Mouse (Mus musculus) midbrain, embryonic 12.5 days (tissue): ENCODE measurements at regions not wholly inside any gene's neighbourhood (a gene's known extent, or its start where the extent isn't known, plus 50 kb on each side); places are given as distances from the start of the nearest gene placed in this dataset.

Experiments used
- ATAC-seq: fragments of 200-750 bp; cut with Nextera tagmentation; 2 replicates; pipeline ENCODE4 v1.8.0; 2017; ENCODE audit warnings: low read depth, moderate TSS enrichment, moderate library complexity; ENCODE audit not compliant: low FRiP score
- H3K27ac ChIP-seq: fragments of 300-500 bp; sonication (generic); replicated peaks from 2 replicates; pipeline ENCODE4 v1.5.1; 2016; ENCODE audit warnings: mild to moderate bottlenecking
- H3K27me3 ChIP-seq: fragments of 300-500 bp; sonication (generic); 2 replicates; pipeline ENCODE4 v1.6.1; 2016; ENCODE audit warnings: mild to moderate bottlenecking
- H3K36me3 ChIP-seq: fragments of 300-500 bp; sonication (generic); 2 replicates; pipeline ENCODE4 v1.6.1; 2016
- H3K4me1 ChIP-seq: fragments of 300-500 bp; sonication (generic); 2 replicates; pipeline ENCODE4 v1.6.1; 2016
- H3K4me2 ChIP-seq: fragments of 300-500 bp; sonication (generic); replicated peaks from 2 replicates; pipeline ENCODE4 v1.6.1; 2016; ENCODE audit warnings: mild to moderate bottlenecking, moderate library complexity
- H3K4me3 ChIP-seq: fragments of 300-500 bp; sonication (generic); 2 replicates; pipeline ENCODE4 v1.5.1; 2016; ENCODE audit warnings: mild to moderate bottlenecking
- H3K9ac ChIP-seq: fragments of 300-500 bp; sonication (generic); replicated peaks from 2 replicates; pipeline ENCODE4 v1.6.1; 2016; ENCODE audit warnings: mild to moderate bottlenecking, moderate library complexity
- H3K9me3 ChIP-seq: fragments of 300-500 bp; sonication (generic); 2 replicates; pipeline ENCODE4 v1.6.1; 2016; ENCODE audit warnings: mild to moderate bottlenecking
- WGBS: fragments of 180-500 bp; shearing (Covaris S2); methylation state at CpG from one replicate; pipeline ENCODE4 v1.1.7; 2016; 5-methylcytosine and 5-hydroxymethylcytosine counted together

DNA sequence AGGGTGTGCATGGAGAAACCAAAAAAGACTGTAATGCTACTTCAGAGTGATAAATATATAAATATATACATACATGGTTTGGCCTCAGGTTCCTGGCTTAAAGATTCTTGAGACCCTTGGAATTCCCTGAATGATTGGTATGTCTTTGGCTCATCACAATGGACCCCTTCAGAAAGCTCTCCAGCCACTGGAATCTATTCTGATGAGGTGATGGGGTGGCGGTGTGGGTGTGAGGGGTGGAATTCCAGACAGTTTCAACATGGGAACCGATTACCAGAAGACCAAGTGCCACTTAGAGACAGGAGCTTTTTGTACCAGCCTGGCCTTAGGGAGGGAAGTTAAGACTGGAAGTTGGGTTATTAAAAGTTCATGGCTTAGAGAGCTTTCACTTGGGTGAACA lies 190.1 kb downstream of the Galc start:
- Histone ChIP-seq H3K36me3 (no peaks in the 10 kb centered on the region), H3K27me3 (no peaks in the 10 kb centered on the region), H3K9ac (no peak overlapping the region), H3K4me1 (no peaks in the 10 kb centered on the region), H3K4me2 (no peak overlapping the region), H3K27ac (no peak overlapping the region), H3K4me3 (no peak overlapping the region), H3K9me3 (no peaks in the 10 kb centered on the region)
- 76% methylated on average over 2 of the region's 2 CpGs for WGBS
- ATAC-seq: no peak

DNA sequence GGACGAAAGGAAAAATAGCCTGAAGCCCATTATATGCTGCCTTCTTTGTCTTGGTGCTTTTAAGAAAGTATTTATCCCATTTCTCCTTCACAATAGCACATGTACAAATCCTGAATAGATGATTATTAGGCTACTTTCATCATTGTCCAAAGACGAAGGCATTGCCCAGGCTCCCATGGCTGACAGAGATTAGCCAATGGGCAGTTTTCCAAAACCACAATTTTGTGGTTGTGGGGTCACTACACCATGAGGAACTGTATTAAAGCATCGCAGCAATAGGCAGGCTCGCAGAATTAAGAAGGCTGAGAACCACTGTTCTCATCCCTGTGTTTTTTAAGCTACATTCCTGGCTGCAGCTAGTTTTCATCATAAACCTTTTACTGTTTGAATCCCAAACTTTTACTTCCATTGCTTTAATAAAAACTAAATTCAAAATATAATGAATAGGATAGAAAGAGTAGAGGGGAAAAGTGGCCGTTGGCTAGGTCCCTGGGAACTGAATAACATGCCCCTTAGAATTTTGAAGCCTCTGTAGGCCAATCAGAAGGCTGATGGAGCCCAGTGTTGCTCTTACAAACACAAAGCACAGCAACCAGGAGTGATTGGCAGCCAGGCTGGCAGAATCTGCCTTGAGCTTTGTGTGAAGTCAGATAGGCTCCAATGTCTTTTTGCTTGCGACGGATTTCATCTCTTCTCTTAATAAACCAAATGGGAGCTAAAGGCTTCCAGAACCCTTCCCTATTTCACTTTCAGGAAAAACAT lies 199.7 kb downstream of the Galc start:
- Histone ChIP-seq H3K9ac (no peak overlapping the region), H3K27me3 (no peaks in the 10 kb centered on the region), H3K36me3 (no peaks in the 10 kb centered on the region), H3K4me2 (no peak overlapping the region), H3K4me3 (no peak overlapping the region), H3K4me1 (no peaks in the 10 kb centered on the region), H3K27ac (no peak overlapping the region), H3K9me3 (no peaks in the 10 kb centered on the region)
- no peak for ATAC-seq
- 79% methylated on average over 7 of the region's 7 CpGs for WGBS

GRCm38 (mm10) chr12:98058977-98059376 lies 200.3 kb downstream of the Galc start:
- no peak for ATAC-seq
- H3K9me3 ChIP-seq: no peaks in the 10 kb centered on the region
- no peak overlapping the region for H3K9ac ChIP-seq
- no peaks in the 10 kb centered on the region for H3K27me3 ChIP-seq
- H3K36me3 ChIP-seq: no peaks in the 10 kb centered on the region
- H3K4me3 ChIP-seq: no peak overlapping the region
- 95% methylated on average over 2 of the region's 2 CpGs for WGBS
- H3K4me2 ChIP-seq: no peak overlapping the region
- H3K27ac ChIP-seq: no peak overlapping the region
- H3K4me1 ChIP-seq: no peaks in the 10 kb centered on the region

- Histone ChIP-seq H3K27me3 (no peaks in the 10 kb centered on the region), H3K9me3 (no peaks in the 10 kb centered on the region), H3K4me3 (no peak overlapping the region), H3K27ac (no peak overlapping the region), H3K4me1 (peaks cover 23% of the 10 kb centered on the region), H3K9ac (no peak overlapping the region), H3K36me3 (no peaks in the 10 kb centered on the region), H3K4me2 (no peak overlapping the region)
- ATAC-seq: no peak
- WGBS: 76% methylated on average over 4 of the region's 4 CpGs
Measured at GRCm38 (mm10) chr12:98050934-98051333, 208.3 kb downstream of the Galc start.

GRCm38 (mm10) chr12:98050500-98050899 lies 208.8 kb downstream of the Galc start:
- no peak overlapping the region for H3K9ac ChIP-seq
- H3K4me2 ChIP-seq: no peak overlapping the region
- WGBS: 20% methylated on average over 1 of the region's 1 CpGs
- H3K4me3 ChIP-seq: no peak overlapping the region
- no peaks in the 10 kb centered on the region for H3K9me3 ChIP-seq
- no peak for ATAC-seq
- no peak overlapping the region for H3K27ac ChIP-seq
- H3K4me1 ChIP-seq: peaks cover 23% of the 10 kb centered on the region
- no peaks in the 10 kb centered on the region for H3K27me3 ChIP-seq
- H3K36me3 ChIP-seq: no peaks in the 10 kb centered on the region

DNA sequence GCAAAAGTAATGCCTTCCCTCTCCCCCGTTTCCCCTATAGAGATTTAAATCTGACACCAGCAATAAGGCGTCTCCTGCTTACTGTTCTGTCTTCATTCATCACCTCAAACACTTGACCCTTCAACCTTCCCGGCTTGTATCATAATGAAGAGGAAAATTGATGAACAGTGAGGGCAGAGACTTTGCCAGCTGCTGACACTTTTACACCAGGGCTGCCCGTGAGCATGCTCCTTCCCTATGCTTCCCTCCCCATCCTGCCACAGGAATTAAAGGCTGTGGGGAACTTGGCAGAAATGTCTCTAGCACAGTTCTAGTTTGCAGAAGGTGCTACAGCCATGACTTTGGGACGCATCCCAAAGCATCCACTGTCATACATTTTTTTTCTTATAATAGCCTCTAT lies 209.2 kb downstream of the Galc start:
- Histone ChIP-seq H3K4me1 (peaks cover 23% of the 10 kb centered on the region), H3K4me2 (no peak overlapping the region), H3K36me3 (no peaks in the 10 kb centered on the region), H3K27me3 (no peaks in the 10 kb centered on the region), H3K4me3 (no peak overlapping the region), H3K9ac (no peak overlapping the region), H3K9me3 (no peaks in the 10 kb centered on the region), H3K27ac (no peak overlapping the region)
- no peak for ATAC-seq
- 35% methylated on average over 5 of the region's 5 CpGs for WGBS

GRCm38 (mm10) chr12:98047765-98048164 lies 211.5 kb downstream of the Galc start:
- Histone ChIP-seq H3K27ac (no peak overlapping the region), H3K4me2 (no peak overlapping the region), H3K4me3 (no peak overlapping the region), H3K9me3 (no peaks in the 10 kb centered on the region), H3K4me1 (peaks cover 23% of the 10 kb centered on the region), H3K9ac (no peak overlapping the region), H3K36me3 (no peaks in the 10 kb centered on the region), H3K27me3 (no peaks in the 10 kb centered on the region)
- ATAC-seq: no peak
- 79% methylated on average over 8 of the region's 8 CpGs for WGBS

- H3K27me3 ChIP-seq: no peaks in the 10 kb centered on the region
- no peaks in the 10 kb centered on the region for H3K36me3 ChIP-seq
- H3K9me3 ChIP-seq: no peaks in the 10 kb centered on the region
- H3K9ac ChIP-seq: no peak overlapping the region
- peak; percentile 32; the same call in 1 of the 2 replicates for ATAC-seq
- no peak overlapping the region for H3K4me3 ChIP-seq
- 38% methylated on average over 11 of the region's 11 CpGs for WGBS
- H3K4me2 ChIP-seq: no peak overlapping the region; the same call in 1 of the 2 replicates
- peaks cover 23% of the 10 kb centered on the region for H3K4me1 ChIP-seq
- no peak overlapping the region; the same call in 1 of the 2 replicates for H3K27ac ChIP-seq
Measured at GRCm38 (mm10) chr12:98046459-98047440, 212.5 kb downstream of the Galc start.

GRCm38 (mm10) chr12:98045784-98046458 lies 213.3 kb downstream of the Galc start:
- H3K4me3 ChIP-seq: no peak overlapping the region
- WGBS: 69% methylated on average over 5 of the region's 5 CpGs
- ATAC-seq: no peak

GRCm38 (mm10) chr12:98043436-98043835 lies 215.8 kb downstream of the Galc start:
- Histone ChIP-seq H3K4me2 (no peak overlapping the region), H3K9ac (no peak overlapping the region), H3K4me1 (peaks cover 11% of the 10 kb centered on the region), H3K27ac (no peak overlapping the region), H3K4me3 (no peak overlapping the region), H3K9me3 (no peaks in the 10 kb centered on the region), H3K27me3 (no peaks in the 10 kb centered on the region), H3K36me3 (no peaks in the 10 kb centered on the region)
- 78% methylated on average over 5 of the region's 5 CpGs for WGBS
- ATAC-seq: 0 out of 2 replicates have a peak, but pooled peaks have one; percentile 45

More at GRCm38 (mm10) chr12:98045784-98046458, 213.3 kb downstream of the Galc start:
- Histone ChIP-seq H3K27ac (no peak overlapping the region), H3K9me3 (no peaks in the 10 kb centered on the region), H3K9ac (no peak overlapping the region), H3K36me3 (no peaks in the 10 kb centered on the region), H3K4me1 (peaks cover 23% of the 10 kb centered on the region), H3K4me2 (no peak overlapping the region), H3K27me3 (no peaks in the 10 kb centered on the region)

- 88% methylated on average over 4 of the region's 4 CpGs for WGBS
- H3K4me1 ChIP-seq: no peaks in the 10 kb centered on the region
- no peak overlapping the region for H3K27ac ChIP-seq
- no peak overlapping the region for H3K4me3 ChIP-seq
- no peaks in the 10 kb centered on the region for H3K9me3 ChIP-seq
- H3K36me3 ChIP-seq: no peaks in the 10 kb centered on the region
- no peaks in the 10 kb centered on the region for H3K27me3 ChIP-seq
- ATAC-seq: no peak
- no peak overlapping the region for H3K4me2 ChIP-seq
- no peak overlapping the region for H3K9ac ChIP-seq
Measured at GRCm38 (mm10) chr12:98039677-98040076, 219.6 kb downstream of the Galc start.
